Mouse (Mus musculus): Measurements from ENCODE around the gene Tpd52l1. TPM values are rescaled to one million over a fixed set of nuclear protein-coding genes. Genes with fewer than 3 reads are reported as not detected.
"Not testable (repeated sequence)": the region's sequence is repeated elsewhere in the genome, so short reads cannot be mapped to it uniquely, and the experiment has no call there.

Gene Tpd52l1
- total RNA-seq (2017), result not detected in 3 replicates

DNA sequence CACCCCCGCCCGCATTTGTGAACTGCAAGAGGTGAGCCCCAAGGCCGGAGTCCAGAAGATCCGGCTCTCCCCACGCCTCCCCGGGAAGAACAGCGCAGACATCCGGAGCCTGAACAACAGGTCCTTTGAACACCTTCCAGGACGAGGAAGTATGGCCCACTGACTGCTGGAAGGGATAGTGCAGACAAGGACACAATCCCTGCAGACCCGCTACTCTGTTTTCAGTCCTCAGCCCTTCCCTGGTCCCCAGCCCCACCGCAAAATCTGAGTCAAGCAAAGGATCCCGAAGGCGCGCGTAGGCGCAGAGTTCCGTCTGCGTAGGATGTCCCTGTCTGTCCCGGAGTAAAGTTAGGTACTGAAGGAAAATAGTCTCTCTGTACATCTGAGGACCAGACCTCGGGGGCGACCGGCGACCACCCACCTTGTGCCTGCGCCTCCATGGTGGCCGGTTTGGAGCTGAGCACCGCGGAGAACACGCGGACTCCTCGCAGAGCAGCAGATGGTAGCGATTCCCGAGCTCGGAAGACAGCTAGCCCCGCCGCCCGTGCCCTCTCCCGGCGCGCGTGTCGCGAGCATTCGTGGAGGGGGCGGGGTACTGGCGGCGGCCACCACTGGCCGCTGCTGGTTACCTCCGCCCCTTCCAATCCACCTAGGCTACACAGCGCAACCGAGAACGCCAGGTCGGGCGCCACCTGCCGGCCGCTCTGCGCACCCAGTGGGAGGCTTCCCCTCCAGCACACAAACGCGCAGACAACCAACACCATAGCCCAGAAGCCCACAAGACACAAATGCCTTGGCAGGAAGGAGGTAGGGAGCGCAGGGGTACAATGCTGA lies at the start of gene Tpd52l1:
Tpd52l1 (minus strand) TSS at position 668 of the 834 bp plus-strand sequence.
- ATAC-seq (replicated peaks; ENCODE audit: insufficient number of reproducible peaks, low FRiP score, low TSS enrichment, poor library complexity, severe bottlenecking), result no peak

DNA sequence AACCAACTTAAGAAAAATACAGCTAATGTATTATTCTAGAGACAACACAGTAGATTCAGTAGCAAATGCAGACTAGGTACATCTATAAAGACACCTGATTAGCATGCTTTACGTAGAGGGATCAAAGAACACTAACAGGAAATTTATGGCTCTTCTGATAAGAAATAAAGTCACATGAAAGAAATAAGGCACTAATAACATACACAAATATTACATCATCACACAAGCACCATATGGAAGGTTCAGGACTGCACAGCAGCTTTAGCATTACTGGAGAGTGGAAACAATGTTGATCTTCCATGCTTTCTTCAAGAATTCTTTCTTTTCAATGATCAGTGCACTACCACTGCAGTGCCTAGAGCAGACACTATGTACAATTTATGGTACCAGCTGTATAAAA lies 48.5 kb upstream of the Tpd52l1 start:
- ATAC-seq (replicated peaks; ENCODE audit: insufficient number of reproducible peaks, low FRiP score, low TSS enrichment, poor library complexity, severe bottlenecking), result no peak

DNA sequence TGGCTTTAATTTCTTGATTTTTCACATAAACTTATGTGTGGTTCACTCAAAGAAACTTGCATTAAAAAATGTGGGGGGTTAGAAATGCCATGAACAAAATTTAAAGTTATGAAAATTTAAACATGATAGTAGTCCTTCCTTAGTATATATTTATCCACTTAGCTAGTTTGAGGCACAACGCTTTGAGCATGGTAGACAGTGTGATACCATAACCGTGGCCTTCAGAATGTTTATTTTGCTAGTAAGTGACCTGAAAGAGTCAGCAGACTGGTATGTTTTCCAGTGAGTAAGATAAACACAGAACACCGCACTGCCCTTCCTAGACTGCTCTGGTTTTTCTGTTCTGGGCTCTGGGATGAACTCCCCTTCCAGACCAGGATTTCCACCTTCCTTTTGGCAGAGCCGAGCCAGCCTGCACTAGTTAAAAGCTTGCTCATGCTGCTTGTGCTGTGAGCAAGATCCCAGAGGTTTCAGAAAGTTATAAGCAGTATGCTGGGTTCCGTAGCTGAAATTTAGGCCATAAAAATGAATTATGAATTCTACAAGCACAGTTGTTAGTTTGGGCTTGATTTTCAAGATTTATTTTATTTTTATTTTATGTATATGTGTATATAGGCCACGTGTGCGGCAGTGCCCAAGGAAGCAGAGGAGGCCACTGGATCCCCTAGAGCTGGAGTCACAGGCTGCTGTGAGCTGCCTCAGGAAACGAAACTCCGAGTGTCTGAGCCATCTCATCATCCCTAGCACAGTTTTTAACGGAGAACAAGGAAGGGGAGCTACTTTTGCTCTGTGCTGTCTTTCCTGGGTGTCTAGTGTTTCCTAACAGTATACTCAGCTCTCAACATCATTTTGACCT lies 21.5 kb upstream of the Tpd52l1 start:
- no peak for ATAC-seq (replicated peaks; ENCODE audit: insufficient number of reproducible peaks, low FRiP score, low TSS enrichment, poor library complexity, severe bottlenecking)

DNA sequence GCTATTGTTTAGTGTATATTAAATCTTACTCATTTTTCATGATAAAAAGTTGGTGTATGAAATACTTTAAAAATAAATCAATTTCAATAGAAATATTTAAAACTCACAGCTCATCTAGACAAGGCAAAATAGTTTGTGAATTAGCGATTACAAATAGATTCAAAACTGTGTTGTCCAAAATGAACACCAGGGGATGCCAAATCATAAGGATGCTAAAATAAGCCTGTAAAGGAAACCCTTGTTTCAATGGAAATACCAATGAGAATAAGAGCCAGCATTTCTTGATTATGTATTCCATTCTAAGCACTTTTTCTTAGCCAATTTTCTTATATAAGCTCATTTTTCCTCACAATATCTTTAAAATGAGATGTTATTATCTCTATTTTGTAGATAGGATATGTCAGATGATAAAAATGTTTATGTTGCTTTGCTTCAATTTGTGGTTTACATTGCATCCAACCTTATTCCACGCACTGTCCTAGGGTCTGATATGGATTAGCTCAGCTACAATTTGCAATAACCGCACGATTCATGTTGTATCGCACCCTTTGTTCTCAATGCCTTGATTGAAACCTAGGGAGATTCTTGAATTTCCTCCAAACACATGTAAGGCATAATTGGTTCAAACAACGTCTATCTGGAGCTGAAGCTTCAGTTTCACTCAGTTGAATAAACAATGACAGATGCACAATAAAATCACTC lies 20.2 kb upstream of the Tpd52l1 start:
- no peak for ATAC-seq (replicated peaks; ENCODE audit: insufficient number of reproducible peaks, low FRiP score, low TSS enrichment, poor library complexity, severe bottlenecking)

DNA sequence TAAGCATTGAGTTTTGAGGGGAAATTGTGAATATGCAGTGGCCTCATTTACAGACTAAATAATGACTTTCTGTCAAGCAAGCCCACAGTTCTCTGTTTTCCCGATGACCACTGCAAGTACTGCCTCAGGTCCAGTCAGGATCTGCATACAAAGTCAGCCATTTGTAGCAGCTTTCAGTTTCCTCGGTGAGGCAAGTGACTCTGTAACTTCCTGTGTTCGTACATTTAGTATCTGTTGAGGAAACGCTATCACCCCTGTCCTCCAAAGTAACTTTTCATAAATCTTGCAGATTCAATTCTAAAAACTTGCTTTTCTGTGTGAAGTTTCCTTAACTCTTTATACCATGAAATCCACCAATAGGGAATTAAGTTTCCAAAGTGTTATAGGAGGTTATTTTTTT lies 19.7 kb upstream of the Tpd52l1 start:
- no peak for ATAC-seq (replicated peaks; ENCODE audit: insufficient number of reproducible peaks, low FRiP score, low TSS enrichment, poor library complexity, severe bottlenecking)

DNA sequence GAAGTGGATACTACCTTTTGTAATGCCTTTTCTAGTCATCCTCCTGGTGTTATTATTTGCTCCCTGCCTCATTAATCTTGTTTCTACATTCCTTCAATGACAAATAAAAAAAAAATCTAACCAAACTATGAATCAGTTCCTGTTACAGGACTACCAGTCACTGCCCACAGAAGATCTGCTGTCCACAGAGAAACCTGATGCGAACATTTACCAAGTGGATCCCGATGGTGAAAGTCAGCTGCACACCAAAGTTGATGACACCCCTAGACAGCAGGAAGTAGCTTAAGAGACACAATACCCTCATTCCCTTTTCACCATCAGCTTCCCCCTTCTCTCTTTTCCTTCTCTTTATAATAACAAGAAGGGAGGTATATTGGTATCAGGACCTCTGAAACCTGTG lies 17.3 kb upstream of the Tpd52l1 start:
- no peak for ATAC-seq (replicated peaks; ENCODE audit: insufficient number of reproducible peaks, low FRiP score, low TSS enrichment, poor library complexity, severe bottlenecking)

DNA sequence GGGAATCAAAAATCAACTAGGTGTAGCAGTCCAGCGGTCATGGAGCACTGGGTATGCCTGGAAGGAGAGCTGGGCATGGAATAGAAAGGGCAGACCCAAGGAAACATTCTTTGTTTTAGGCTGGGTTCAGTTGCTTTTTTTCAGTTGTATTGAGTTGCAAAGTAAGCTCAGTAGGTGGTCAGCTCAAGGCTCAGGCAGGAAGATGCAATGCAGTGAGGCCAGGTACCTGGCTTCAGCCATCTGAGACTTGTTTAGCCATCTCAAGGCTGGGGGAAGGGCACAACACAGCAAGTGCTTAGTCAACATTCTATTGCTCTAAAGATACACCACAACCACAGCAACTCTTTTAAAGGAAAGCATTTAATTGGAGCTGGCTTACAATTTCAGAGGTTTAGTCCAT lies 11.0 kb upstream of the Tpd52l1 start:
- ATAC-seq (replicated peaks; ENCODE audit: insufficient number of reproducible peaks, low FRiP score, low TSS enrichment, poor library complexity, severe bottlenecking), result no peak

DNA sequence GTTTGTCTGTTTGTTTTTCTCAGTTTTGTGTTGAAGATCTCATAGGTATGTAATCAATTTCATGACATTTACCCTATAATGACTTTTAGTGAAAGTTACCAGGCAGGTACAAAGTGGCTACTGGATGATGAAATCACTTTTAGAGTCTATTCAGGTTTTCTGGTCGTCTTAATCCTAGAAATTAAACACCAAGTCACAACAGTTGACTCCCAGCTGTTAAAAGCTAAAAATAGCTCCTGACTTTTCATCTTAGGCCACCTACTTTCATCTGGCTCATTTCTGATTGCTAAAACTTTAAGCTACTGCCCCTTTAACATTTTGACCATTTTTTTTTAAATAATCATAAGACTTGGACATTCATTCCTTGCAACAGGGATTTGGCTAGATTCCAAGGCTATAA lies 1.3 kb upstream of the Tpd52l1 start:
- no peak for ATAC-seq (replicated peaks; ENCODE audit: insufficient number of reproducible peaks, low FRiP score, low TSS enrichment, poor library complexity, severe bottlenecking)

DNA sequence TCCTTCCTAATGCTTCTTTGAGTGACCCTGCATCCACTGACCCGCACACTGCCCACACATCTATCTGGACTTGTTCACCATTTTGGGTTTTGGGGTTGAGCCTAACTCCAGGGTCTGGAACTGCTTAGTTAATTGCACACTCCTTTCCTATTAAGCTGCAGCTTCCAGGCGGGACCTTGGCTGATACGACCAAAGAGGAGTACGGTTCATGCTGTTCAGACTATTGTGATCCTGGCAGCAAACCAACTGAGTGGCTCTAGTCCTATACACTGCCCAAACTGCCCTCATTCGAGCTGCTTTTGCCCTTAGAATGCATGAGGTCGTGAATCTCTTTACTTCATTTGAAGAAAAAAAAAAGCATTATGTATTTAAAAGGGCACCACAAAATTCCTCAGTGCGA lies 1.6 kb downstream of the Tpd52l1 start:
- no peak for ATAC-seq (replicated peaks; ENCODE audit: insufficient number of reproducible peaks, low FRiP score, low TSS enrichment, poor library complexity, severe bottlenecking)

DNA sequence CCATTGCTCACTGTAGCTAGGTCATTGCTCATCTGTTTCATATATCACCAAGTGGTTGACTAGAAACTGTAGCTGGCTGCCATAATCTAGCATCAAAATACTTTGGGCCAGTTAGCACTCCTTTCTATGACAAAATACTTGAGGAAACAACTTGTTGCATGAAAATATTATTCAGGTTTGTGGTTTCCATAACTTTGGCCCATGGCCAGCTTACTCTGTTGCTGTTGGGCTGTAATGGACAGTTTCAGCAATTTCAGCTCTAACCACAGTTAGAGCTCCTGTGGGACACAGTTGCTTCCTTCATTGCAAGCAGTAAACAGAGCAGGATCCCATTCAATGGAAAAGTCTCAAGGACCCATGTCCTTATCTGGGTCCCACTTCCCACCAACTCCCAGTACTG lies 4.3 kb downstream of the Tpd52l1 start:
- ATAC-seq (replicated peaks; ENCODE audit: insufficient number of reproducible peaks, low FRiP score, low TSS enrichment, poor library complexity, severe bottlenecking), result no peak

DNA sequence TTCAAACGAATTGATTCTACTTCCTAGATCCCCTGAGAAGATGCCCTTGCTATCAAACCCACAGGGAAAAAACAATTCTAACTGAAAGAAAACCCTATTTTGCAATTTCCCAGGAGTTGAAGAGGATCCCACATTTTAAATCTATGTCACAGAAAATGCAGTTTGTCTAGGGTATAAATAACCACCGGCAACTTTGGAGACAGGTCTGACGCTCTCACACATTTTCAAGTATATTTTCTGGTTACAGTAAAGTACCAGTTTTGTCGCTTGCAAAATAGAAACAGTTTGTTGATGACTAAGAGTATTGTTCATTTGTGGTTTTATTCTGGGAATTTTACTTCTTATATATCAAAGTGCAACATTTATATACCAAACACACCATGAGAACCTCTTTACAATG lies 9.7 kb downstream of the Tpd52l1 start:
- no peak for ATAC-seq (replicated peaks; ENCODE audit: insufficient number of reproducible peaks, low FRiP score, low TSS enrichment, poor library complexity, severe bottlenecking)

DNA sequence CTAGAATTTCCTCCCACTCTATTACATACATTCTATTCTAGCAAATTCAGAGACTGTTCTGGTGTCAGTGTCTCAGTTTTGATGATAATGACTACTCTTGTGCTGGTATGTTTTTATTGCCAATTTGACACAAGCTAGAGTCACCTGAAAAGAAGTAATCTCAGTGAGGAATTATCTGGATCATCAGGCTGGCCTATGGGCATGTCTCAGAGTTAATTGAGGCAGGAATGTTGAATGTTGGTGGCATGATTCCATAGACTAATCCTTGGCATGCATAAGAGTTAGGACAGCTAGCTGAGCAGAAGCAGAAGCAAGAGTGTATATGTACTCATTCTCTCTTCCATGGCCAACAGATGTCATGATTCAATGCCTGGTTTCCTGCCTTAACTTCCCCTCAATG lies 27.8 kb downstream of the Tpd52l1 start:
- ATAC-seq (replicated peaks; ENCODE audit: insufficient number of reproducible peaks, low FRiP score, low TSS enrichment, poor library complexity, severe bottlenecking), result no peak

DNA sequence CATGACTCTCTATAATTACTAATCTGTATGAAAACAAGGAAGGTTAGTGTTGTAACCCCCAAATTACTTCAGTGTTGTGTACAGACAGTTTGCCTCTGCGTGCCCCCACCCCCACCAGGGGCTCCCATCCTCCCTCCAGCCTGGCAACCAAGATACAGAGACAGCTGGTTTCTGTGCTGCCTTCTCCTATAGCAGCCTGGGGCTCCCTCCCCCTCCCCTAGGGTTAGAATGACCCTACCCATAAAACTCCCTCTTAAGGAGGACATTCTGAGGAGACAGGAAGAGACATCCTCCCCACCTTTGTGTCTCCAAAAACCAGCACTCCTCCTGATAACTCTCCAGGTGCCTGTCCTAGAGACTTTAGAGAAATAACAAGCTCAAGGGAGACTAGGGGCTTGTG lies 52.8 kb downstream of the Tpd52l1 start:
- no peak for ATAC-seq (replicated peaks; ENCODE audit: insufficient number of reproducible peaks, low FRiP score, low TSS enrichment, poor library complexity, severe bottlenecking)

DNA sequence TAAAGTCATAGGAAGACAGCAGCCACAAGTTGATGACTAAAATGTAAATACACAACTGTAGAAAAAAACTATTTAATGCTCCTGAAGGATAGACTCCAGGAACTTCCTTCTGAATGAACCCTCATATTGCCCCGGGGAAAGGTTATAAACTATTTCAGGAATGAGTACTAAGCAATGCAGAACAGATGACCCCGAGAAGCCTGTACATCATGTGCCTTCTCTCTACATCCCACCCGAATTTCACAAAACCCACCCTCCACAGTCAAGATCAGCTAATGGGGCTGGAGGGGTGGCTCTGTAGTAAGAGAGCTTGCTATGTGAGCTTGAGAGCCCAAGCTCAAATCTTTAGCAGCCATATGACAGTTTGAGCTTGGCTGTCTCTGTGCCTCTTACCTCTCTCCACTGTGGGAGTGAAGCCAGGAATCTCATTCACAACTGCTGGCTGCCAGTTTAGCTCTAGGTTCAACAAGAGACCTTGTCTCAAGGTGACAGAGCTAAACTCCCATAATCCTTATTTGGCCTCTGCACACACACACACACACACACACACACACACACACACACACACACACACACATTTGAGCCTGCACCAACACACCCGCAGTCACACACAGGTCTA lies 54.9 kb downstream of the Tpd52l1 start:
- ATAC-seq (replicated peaks; ENCODE audit: insufficient number of reproducible peaks, low FRiP score, low TSS enrichment, poor library complexity, severe bottlenecking), result no peak

DNA sequence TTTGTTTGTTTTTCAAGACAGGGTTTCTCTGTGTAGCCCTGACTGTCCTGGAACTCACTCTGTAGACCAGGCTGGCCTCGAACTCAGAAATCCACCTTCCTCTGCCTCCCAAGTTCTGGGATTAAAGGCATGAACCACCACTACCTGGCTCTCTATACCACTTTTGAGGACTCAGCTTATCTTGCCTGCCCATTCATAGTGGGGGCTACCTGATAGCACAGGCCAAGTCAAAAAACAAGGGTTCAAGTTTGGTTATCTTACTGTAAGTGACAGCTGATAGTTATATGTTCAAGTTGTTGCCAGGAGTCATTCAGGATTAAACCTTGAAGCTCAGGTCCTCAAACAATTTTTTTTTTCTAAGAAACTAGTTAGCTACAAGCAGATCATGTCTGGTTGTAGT lies 57.2 kb downstream of the Tpd52l1 start:
- not testable (repeated sequence) for ATAC-seq (replicated peaks; ENCODE audit: insufficient number of reproducible peaks, low FRiP score, low TSS enrichment, poor library complexity, severe bottlenecking)

DNA sequence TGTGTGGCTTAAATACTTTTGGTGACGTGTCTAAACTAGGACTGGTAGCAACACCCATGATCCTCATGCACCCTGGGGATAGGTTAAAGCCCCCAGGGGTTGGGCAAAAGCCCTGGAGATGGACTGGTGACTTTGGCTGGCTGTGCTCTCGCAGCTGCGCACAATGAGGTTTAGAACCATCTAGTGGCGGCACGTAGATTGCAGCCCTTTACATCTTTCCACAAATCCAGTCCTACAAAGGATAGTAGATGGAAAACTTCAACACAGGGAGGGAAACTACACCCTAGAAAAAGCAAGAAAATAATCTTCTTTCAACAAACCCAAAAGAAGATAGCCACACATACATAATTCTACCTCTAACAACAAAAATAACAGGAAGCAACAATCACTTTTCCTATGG lies 75.6 kb downstream of the Tpd52l1 start:
- ATAC-seq (replicated peaks; ENCODE audit: insufficient number of reproducible peaks, low FRiP score, low TSS enrichment, poor library complexity, severe bottlenecking), result not testable (repeated sequence)

DNA sequence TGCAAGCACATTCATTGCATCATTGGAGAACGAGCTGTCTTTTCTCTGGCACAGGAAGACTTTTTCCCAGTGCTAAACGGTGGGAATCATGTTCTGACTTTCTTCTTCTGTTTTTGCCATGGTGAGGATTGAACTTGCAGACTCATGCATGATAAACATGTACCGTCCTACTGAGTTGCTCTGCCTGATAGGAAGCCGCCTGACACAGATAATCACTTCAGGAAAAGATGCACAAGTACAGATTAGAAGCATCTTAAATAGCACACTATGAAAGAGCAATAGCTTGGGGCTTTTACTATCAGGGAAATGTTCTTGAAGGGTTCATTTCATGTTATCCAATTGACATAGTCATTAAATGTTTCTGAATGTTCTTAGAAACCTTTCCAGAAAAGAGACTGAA lies 86.0 kb downstream of the Tpd52l1 start:
- ATAC-seq (replicated peaks; ENCODE audit: insufficient number of reproducible peaks, low FRiP score, low TSS enrichment, poor library complexity, severe bottlenecking), result no peak

DNA sequence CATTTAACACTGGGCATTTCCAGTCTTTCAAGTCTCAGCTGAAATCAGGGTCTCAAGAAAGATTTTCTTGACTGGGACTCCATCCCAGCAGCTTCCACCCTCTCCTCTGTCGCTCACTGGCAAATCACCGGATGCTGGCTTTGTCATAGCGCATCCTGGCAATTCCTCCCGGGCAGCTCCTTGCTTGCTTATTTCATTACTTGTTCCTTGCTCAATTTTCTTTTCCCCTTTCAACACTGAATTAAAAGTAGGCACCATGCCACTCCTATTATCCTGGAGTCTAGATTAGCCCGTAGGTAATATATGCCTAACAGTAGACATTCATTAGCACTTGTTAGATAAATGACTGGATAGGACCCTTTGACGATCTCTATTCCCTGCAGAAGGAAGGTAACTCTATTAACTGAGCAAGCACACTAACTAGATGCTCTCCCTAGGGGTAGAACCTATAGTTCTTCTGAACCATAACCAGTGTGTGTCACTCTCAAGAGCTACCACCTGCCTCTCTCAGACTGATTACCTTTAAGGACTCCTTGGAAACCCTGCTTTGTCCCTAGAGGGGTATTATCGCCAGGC lies 90.8 kb downstream of the Tpd52l1 start:
- no peak for ATAC-seq (replicated peaks; ENCODE audit: insufficient number of reproducible peaks, low FRiP score, low TSS enrichment, poor library complexity, severe bottlenecking)

DNA sequence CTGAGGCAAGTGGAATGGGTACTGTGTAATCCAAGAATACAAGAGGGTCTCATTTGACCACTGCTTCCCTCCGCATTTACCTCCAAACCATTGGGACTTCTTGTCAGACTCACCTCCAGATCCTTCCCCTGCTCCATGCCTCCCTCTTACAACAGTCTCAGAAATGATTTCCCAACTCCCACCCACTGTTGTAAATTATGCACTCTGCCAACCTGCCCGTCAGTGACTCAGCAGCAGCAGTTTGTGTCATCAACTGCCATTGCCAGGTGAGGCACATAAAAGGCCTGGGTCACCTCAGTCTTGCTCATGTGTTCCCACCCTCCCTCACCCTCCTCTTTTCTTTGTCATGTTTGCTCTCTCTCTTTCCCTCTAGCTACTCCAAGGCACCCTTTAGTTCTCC lies 91.6 kb downstream of the Tpd52l1 start:
- no peak for ATAC-seq (replicated peaks; ENCODE audit: insufficient number of reproducible peaks, low FRiP score, low TSS enrichment, poor library complexity, severe bottlenecking)
